Mouse (Mus musculus): ENCODE measurements at regions not wholly inside any gene's neighbourhood (a gene's known extent, or its start where the extent isn't known, plus 50 kb on each side); places are given as distances from the start of the nearest gene placed in this dataset.

DNA sequence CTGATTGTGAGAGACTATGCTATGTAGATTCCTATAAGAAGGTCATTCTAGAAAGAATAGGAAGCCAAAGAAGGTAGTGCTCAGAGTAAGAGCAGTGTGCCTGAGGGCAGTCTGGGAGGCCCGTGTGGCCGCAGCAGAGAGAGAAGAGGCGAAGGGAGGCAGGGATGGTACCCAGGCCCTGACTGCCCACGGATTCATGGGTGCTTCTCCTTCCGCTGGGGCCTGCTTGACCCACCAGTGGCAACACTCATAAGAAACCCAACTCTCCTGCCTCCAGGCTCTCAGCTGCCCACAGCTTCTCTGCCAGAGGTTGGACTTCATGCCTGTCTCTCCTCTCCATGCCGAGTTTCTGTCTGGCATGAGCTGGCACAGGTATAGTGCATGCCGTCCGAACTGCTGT, 60.6 kb upstream of the Twist2 start:
- no peak for DNase-seq (ENCODE audit: low spot score)

DNA sequence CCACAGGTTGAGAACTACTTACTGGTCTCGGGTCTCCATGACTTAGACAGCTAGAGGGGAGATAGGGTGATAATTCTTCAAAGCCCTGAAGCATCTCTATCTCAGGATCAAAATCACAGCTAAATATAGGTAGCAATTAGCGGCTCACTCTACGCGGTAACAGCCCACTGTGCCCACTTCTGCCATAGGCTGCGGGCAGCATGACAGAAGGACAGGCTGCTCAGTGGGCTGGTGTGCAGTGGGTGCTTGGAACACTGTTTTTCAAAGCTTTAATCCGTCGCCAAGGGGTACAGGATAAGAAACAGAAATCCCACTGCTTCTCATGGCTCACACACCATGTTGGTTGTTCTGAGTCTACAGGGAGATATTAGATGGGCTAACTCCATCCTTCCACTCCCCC, 59.2 kb upstream of the Twist2 start:
- DNase-seq (ENCODE audit: low spot score): no peak

DNA sequence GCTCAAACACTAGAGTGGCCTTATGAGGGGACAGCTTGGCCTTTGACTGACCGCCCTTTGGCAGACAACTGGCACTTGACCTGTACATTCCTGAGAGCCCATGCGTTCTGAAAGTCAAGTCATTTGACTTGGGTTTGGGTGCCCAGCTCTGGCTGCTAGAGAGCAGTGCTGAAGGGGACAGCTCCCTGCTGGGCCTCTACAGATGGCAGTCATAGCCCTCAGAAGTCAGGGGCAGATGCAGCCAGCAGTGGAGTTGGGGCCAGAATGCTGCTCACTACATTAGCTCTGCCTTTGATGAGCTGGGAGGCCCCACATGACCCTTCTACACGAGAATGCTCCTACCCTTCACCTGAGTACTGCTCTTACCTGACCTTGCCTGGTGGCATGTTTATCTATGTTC, 58.3 kb upstream of the Twist2 start:
- DNase-seq (ENCODE audit: low spot score): peak; percentile 54

DNA sequence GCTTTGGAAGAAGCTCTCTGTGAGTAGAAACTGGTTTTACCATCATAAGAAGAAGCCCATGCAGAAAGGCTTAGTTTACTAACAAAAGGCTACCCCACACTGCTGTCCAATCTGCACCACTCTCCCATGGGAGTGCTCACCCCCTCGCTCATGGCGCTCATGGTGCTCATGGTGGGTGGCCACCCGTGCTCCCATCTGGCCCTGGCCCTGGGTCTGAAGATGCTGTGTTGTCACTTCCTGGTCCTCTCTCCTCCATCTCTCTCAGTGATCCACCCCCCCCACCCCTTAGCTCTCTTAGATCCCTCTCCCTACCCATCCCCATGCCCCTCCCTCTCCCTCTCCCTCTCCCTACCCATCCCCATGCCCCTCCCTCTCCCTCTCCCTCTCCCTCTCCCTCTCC, 57.2 kb upstream of the Twist2 start:
- no peak for DNase-seq (ENCODE audit: low spot score)

DNA sequence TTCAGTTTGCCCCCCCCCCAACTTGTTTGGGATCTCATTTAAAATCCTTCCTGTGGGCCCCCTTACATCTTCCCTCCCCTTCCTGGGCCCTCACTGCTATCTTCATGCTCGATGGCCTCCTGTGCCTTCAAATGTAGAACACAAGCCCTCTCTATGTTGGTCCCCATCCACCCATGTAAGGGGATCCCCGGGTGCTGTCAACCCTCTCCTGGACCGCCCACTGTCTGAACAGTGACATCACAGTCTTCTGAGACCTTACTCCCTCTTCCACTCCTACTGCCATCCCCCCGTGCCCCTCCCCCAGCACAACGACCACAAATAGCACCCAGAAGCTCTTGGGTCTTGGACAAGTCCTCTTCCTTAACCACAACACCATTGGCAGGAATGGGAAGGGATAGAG, 56.6 kb upstream of the Twist2 start:
- DNase-seq (ENCODE audit: low spot score): no peak

DNA sequence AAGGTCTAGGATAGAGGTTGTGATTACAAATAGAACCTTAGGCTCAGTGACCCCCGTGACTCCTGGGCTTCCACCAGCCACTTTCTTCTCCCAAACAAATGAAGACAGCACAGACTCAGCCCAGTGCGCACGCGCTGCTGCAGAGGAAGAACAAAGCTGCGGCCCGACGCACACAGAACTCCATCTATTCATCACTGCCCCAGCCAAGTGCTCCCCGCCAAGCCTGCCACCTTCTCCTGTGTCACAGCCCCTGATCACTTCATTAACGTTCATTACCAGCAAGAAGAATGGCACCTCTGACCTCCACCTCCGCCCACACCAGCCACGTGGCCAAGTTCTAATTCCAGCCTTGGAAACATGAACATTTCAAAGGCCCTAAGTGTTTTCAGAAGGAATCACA, 53.7 kb upstream of the Twist2 start:
- DNase-seq (ENCODE audit: low spot score): peak; percentile 65

Measured in embryo, embryonic 10.5 days (tissue).